Mouse (Mus musculus) frontal cortex, postnatal 36 days (tissue): ENCODE results near the gene Tmed6.
A peak's percentile ranks its signal among the peaks of the same experiment; 100 is the strongest.
"Not testable (repeated sequence)": the region's sequence is repeated elsewhere in the genome, so short reads cannot be mapped to it uniquely, and the experiment has no call there.

Source experiments
- DNase-seq, 2 experiments: peaks; one replicate each; pipeline ENCODE4 v3.0.0; 2022; ENCODE audit warnings: low spot score in 2 of 2

Gene Tmed6

GRCm38 (mm10) chr8:107065511-107066496 lies at the start of gene Tmed6:
Gene Tmed6 (minus strand): TSS chr8:107065644.
- no peak for DNase-seq

- no peak for DNase-seq
These were observed 49.5 kb upstream of the Tmed6 start for GRCm38 (mm10) chr8:107115008-107115320.

- peak; percentile 31 for DNase-seq
These were observed 48.9 kb upstream of the Tmed6 start for GRCm38 (mm10) chr8:107114150-107115007.

GRCm38 (mm10) chr8:107113209-107113608 lies 47.8 kb upstream of the Tmed6 start:
- no peak for DNase-seq

GRCm38 (mm10) chr8:107111340-107112105 lies 46.1 kb upstream of the Tmed6 start:
- DNase-seq, result no peak

GRCm38 (mm10) chr8:107110629-107111330 lies 45.3 kb upstream of the Tmed6 start:
- no peak for DNase-seq

- DNase-seq, result no peak
These were observed 44.5 kb upstream of the Tmed6 start for GRCm38 (mm10) chr8:107109816-107110435.

- no peak for DNase-seq
These were observed 43.7 kb upstream of the Tmed6 start for GRCm38 (mm10) chr8:107108978-107109720.

GRCm38 (mm10) chr8:107108089-107108488 lies 42.6 kb upstream of the Tmed6 start:
- DNase-seq, result not testable (repeated sequence)

GRCm38 (mm10) chr8:107104547-107104946 lies 39.1 kb upstream of the Tmed6 start:
- DNase-seq, result peak; percentile 71 to 79

- no peak for DNase-seq
These were observed 35.2 kb upstream of the Tmed6 start for GRCm38 (mm10) chr8:107100635-107101034.

- DNase-seq, result peak; percentile 92 to 97
These were observed 31.1 kb upstream of the Tmed6 start, which contains the start of gene Terf2 for GRCm38 (mm10) chr8:107096366-107097036. Gene Terf2 (minus strand): TSS chr8:107096547.

GRCm38 (mm10) chr8:107095717-107096365 lies 30.4 kb upstream of the Tmed6 start:
- DNase-seq, result no peak

GRCm38 (mm10) chr8:107090531-107090930 lies 25.1 kb upstream of the Tmed6 start:
- DNase-seq, result no peak

GRCm38 (mm10) chr8:107088526-107089063 lies 23.2 kb upstream of the Tmed6 start:
- no peak for DNase-seq

GRCm38 (mm10) chr8:107086018-107086417 lies 20.6 kb upstream of the Tmed6 start:
- DNase-seq, result no peak

- DNase-seq, result no peak
These were observed 19.9 kb upstream of the Tmed6 start for GRCm38 (mm10) chr8:107085358-107085757.

- DNase-seq, result no peak
These were observed 10.9 kb upstream of the Tmed6 start for GRCm38 (mm10) chr8:107076239-107076888.
